Mouse (Mus musculus) ES-CJ7 (cell line): ENCODE measurements at regions not wholly inside any gene's neighbourhood (a gene's known extent, or its start where the extent isn't known, plus 50 kb on each side); places are given as distances from the start of the nearest gene placed in this dataset.

Source experiments
- DNase-seq: peaks from one replicate; pipeline ENCODE4 v3.0.0; 2011; ENCODE audit warnings: low read depth, low spot score

GRCm38 (mm10) chr1:158161533-158161932 lies 194.6 kb downstream of the Brinp2 start:
- DNase-seq = no peak

- no peak for DNase-seq
Observed at GRCm38 (mm10) chr1:158163411-158163810, 192.7 kb downstream of the Brinp2 start.

DNA sequence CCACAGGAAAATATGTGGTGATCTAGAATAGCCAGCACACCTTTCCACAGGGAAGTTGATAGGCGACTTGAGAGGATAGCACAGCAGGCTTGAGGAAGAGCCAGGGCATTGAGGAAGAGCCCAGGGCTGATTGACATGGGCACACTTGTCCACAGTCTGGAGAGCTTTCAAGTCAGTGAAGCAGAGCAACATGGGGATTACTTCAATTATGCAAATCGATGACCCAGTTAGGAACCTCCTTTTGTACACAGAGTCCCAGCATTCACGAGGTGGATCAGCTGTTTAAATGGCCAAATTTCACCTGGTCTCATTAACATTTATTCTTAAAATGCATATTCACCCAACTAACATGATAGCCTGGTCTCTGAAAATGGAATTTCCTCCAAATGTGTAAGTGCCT lies 186.1 kb downstream of the Brinp2 start:
- DNase-seq = no peak

DNA sequence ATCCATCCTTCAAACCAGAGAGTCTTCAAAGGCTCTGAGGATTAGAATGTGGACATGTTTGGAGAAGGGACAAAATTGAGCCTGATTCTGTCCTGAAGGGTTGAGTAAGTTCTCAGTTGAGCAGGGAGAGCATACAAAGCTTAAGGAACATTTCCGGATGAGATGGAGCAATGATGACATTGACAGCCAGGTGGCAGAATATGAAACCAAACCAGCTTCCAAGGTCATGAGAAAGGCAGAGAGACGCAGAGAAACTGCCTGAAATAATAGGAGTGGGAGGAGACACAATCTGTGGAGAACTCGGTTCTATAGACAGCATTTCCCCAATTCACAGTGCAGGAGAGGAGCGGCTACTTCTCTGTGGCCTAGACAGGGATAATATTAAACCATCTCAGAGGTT lies 176.0 kb downstream of the Brinp2 start:
- no peak for DNase-seq

DNA sequence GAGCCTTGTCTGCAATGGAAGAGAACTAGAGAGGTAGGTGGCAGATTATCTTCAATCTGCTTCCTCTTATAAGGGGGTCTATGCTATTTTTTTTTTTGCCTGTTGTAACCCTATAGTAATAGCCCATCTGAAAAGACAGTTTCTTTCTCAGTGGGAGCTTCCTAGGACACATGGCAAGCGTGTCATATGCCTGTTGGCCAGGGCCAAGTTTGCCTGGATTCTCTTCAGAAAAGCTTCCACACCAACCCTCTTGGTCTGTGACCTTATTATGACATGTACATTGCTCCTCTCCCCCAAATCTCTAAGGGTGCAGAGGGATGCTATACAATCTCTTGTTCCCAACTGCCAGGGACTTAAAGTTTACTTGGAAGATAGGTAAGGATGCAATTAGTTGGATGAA lies 174.8 kb downstream of the Brinp2 start:
- no peak for DNase-seq

GRCm38 (mm10) chr1:158187651-158188050 lies 168.5 kb downstream of the Brinp2 start:
- no peak for DNase-seq

DNA sequence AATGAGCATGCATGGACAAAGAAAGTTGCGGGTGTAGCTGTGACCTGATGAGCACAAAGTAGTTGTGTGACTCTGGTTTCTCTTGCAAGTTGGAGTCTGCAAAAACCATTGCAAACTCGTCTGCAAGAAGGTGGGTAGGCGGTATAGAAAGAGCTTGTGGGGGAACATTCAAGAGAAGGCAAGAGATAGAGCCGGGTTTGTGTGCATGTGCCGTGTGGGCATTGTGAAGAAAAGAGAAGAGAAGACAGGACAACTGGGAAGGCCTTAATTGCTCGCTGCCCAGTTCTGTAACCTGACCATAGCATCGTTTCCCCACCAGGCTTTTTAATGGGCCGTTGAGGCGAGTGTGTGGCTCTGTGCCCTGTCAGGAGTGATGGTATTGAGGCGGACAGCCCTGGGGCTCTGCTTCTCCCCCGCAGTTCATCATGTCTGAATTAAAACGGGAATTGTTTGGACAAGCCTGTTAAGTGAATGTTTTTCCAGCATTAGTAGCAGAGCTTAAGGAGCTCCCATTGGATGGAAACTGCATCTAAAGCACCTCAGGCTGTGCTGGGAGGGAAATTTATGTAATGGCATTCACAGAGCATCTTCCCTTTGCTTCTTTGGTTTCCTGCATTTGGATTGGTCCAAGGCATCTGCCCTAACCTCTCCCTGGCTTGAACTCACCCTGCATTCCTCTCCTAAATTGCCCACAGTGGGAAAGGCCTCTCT lies 163.1 kb downstream of the Brinp2 start:
- no peak for DNase-seq

GRCm38 (mm10) chr1:158193968-158194565 lies 162.1 kb downstream of the Brinp2 start:
- DNase-seq = no peak
